Mouse (Mus musculus) stomach, postnatal 0 days (tissue): ENCODE results near the gene Atf2.

Experiments used
- CTCF ChIP-seq: IDR thresholded peaks from 2 replicates; pipeline ENCODE4 v1.5.1; 2016; ENCODE audit warnings: antibody characterized with exemption, low read depth, mild to moderate bottlenecking, moderate library complexity
- EP300 ChIP-seq: optimal IDR thresholded peaks from 2 replicates; pipeline ENCODE3; 2016; ENCODE audit warnings: antibody characterized with exemption

- TF ChIP-seq CTCF: no peak
- no peak for TF ChIP-seq EP300
These were observed 48.0 kb upstream of the Atf2 start for GRCm38 (mm10) chr2:73940471-73940870.
